Mouse (Mus musculus): ENCODE results near the gene Gtsf1.
A peak's percentile ranks its signal among the peaks of the same experiment; 100 is the strongest.

The Gtsf1 gene

GRCm38 (mm10) chr15:103356130-103356529, 74.1 kb downstream of the Gtsf1 start:
- DNase-seq: no peak

DNA sequence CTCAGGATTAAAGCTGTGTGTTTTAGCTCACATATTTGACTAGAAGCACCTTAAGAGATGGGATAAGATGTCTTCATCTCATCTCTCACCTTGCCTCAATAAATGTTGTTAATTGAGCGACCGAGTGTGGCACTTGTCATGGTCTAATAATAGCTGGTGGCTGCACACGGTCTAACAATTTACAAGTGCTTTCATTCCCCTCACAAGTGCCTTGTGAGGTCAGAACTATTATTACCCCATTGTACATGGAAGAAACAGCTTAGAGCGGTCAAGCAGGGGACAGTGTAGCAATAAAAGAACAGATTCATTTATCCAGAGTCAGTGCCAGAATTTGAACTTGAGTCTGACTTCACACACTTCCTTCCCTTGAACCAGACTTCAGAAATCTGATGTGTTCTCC, 74.8 kb downstream of the Gtsf1 start:
- DNase-seq: no peak

DNA sequence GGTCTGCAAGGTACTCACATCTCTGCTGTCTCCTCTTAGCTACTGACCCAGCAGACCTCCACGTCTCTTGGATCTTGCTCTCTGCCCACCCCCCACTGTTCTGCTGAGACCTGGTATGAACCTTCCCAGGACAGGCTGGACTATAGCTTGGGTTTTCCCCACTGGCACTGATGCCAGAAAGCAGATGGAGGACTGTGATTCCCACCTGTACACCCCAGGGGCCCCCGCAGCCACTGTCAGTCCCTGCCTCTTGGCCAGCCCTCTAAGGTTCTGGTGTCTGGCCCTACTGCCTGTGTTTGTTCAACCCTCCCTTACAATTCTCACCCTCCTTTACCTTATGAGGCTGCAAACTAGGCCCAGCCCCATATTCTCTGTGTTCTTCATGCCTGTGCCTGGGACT, 75.6 kb downstream of the Gtsf1 start:
- peak; percentile 80 for DNase-seq

GRCm38 (mm10) chr15:103353511-103354256, 76.6 kb downstream of the Gtsf1 start:
- DNase-seq: no peak

DNA sequence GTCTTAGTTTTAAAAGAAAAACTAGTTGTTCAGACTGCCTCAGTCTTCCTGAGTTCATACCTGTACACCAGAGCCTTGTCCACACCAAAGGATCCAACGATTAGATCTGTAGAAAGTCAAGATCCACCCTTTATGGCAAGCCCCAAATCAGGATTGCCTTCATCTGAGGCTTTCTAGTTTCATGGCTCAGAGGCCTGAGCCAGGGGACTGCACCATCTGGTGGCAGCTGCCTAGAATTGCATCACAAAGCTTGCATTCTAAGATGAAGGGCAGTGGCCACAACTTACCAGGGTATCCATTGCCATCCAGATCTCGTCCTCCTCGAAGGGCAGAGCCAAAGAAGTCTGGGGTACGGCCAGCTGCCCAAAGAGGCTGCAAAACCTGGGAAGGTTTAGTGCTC, 77.4 kb downstream of the Gtsf1 start:
- DNase-seq: peak; percentile 46

All from cerebellum, adult 8-10 months (tissue).